Mouse (Mus musculus) MEL (cell line): Measurements from ENCODE around the gene Tbc1d9b. TPM values are rescaled to one million over a fixed set of nuclear protein-coding genes. Genes with fewer than 3 reads are reported as not detected.
A peak's percentile ranks its signal among the peaks of the same experiment; 100 is the strongest.

Experiments used
- DNase-seq: peaks from one replicate; pipeline ENCODE4 v3.0.0; 2011; ENCODE audit warnings: low read depth, low spot score
- H3K27ac ChIP-seq: 2 replicates; pipeline ENCODE4 v1.5.1; 2012; ENCODE audit warnings: low read depth, mild to moderate bottlenecking, control low read depth, low read length, moderate library complexity; ENCODE audit not compliant: control insufficient read depth
- H3K27me3 ChIP-seq, 2 experiments: fragments of 150-350 bp in 1 of 2; sonication (generic) in 1 of 2; 2 replicates each; pipeline ENCODE4 v1.6.1; 2012; ENCODE audit warnings: low read length in 2 of 2, mild to moderate bottlenecking in 2 of 2, improper control_type of control experiment in 1 of 2, moderate library complexity in 1 of 2; ENCODE audit not compliant: insufficient read depth in 2 of 2, control insufficient read depth in 1 of 2
- H3K36me3 ChIP-seq, 2 experiments: 2 replicates each; pipeline ENCODE4 v1.6.1; 2012 to 2014; ENCODE audit warnings: low read length in 2 of 2, improper control_type of control experiment in 1 of 2, inconsistent platforms in 1 of 2, mild to moderate bottlenecking in 1 of 2; ENCODE audit not compliant: insufficient read depth in 2 of 2, control insufficient read depth in 1 of 2
- H3K4me1 ChIP-seq, 2 experiments: fragments of 150-350 bp in 1 of 2; sonication (generic) in 1 of 2; 2 replicates each; pipeline ENCODE4 v1.6.1; 2012; ENCODE audit warnings: low read length in 2 of 2, improper control_type of control experiment in 1 of 2, mild to moderate bottlenecking in 1 of 2; ENCODE audit not compliant: insufficient read depth in 2 of 2, control insufficient read depth in 1 of 2
- H3K4me3 ChIP-seq, 2 experiments: fragments of 150-350 bp in 1 of 2; sonication (generic) in 1 of 2; 2 replicates each; pipeline ENCODE4 v1.5.1; 2012; ENCODE audit warnings: low read depth in 2 of 2, low read length in 2 of 2, mild to moderate bottlenecking in 2 of 2, moderate library complexity in 2 of 2, control low read depth in 1 of 2, improper control_type of control experiment in 1 of 2; ENCODE audit not compliant: control insufficient read depth in 1 of 2, insufficient read depth in 1 of 2
- H3K79me2 ChIP-seq: 2 replicates; pipeline ENCODE4 v1.6.1; 2012; ENCODE audit warnings: mild to moderate bottlenecking, low read length, moderate library complexity; ENCODE audit not compliant: control insufficient read depth, poor library complexity, insufficient read depth
- H3K9ac ChIP-seq: 2 replicates; pipeline ENCODE4 v1.6.1; 2012; ENCODE audit warnings: low read depth, mild to moderate bottlenecking, control low read depth, low read length, moderate library complexity; ENCODE audit not compliant: control insufficient read depth, poor library complexity, severe bottlenecking
- H3K9me3 ChIP-seq: fragments of 150-350 bp; sonication (generic); replicated peaks from 2 replicates; pipeline ENCODE4 v1.6.1; 2012; ENCODE audit warnings: mild to moderate bottlenecking, low read length, improper control_type of control experiment, moderate library complexity; ENCODE audit not compliant: insufficient read depth
- BHLHE40 ChIP-seq: IDR thresholded peaks from 2 replicates; pipeline ENCODE4 v1.6.1; 2012; ENCODE audit warnings: low read depth, mild to moderate bottlenecking, inconsistent platforms, low read length, improper control_type of control experiment, borderline replicate concordance
- CHD1 ChIP-seq: IDR thresholded peaks from 2 replicates; pipeline ENCODE4 v1.6.1; 2012; ENCODE audit warnings: low read depth, mild to moderate bottlenecking, inconsistent platforms, low read length, improper control_type of control experiment
- CTCF ChIP-seq, 3 experiments: IDR thresholded peaks in 2 of 3; conservative IDR thresholded peaks in 1 of 3; 2 replicates each; pipeline ENCODE4 v1.5.1; 2011 to 2012; ENCODE audit warnings: low read length in 3 of 3, low read depth in 2 of 3, mild to moderate bottlenecking in 2 of 3, improper control_type of control experiment in 1 of 3, inconsistent platforms in 1 of 3, mixed read lengths in 1 of 3, moderate library complexity in 1 of 3; ENCODE audit not compliant: control insufficient read depth in 1 of 3, insufficient read depth in 1 of 3, poor library complexity in 1 of 3, severe bottlenecking in 1 of 3
- EP300 ChIP-seq, 2 experiments: IDR thresholded peaks; 2 replicates each; pipeline ENCODE4 v1.6.1; 2011; ENCODE audit warnings: improper control_type of control experiment in 2 of 2, low read length in 2 of 2, low read depth in 1 of 2, mild to moderate bottlenecking in 1 of 2
- ETS1 ChIP-seq: IDR thresholded peaks from 2 replicates; pipeline ENCODE4 v1.6.1; 2012; ENCODE audit warnings: low read depth, mild to moderate bottlenecking, inconsistent platforms, low read length, improper control_type of control experiment, moderate library complexity
- GABPA ChIP-seq: IDR thresholded peaks from 2 replicates; pipeline ENCODE4 v1.6.1; 2012; ENCODE audit warnings: low read depth, mild to moderate bottlenecking, inconsistent platforms, low read length, improper control_type of control experiment, moderate library complexity
- GATA1 ChIP-seq: IDR thresholded peaks from 2 replicates; pipeline ENCODE4 v1.6.1; 2011; ENCODE audit warnings: low read depth, low read length, improper control_type of control experiment
- KAT2A ChIP-seq: conservative IDR thresholded peaks from 2 replicates; pipeline ENCODE4 v1.6.1; 2012; ENCODE audit warnings: low read depth, low read length, improper control_type of control experiment, inconsistent platforms
- MAFK ChIP-seq: IDR thresholded peaks from 2 replicates; pipeline ENCODE4 v1.6.1; 2011; ENCODE audit warnings: low read depth, mild to moderate bottlenecking, low read length, improper control_type of control experiment, borderline replicate concordance
- MAX ChIP-seq: IDR thresholded peaks from 2 replicates; pipeline ENCODE4 v1.6.1; 2011; ENCODE audit warnings: low read length, improper control_type of control experiment
- MEF2A ChIP-seq: IDR thresholded peaks from 2 replicates; pipeline ENCODE4 v1.6.1; 2014; ENCODE audit warnings: low read depth, mild to moderate bottlenecking, inconsistent platforms, low read length, improper control_type of control experiment; ENCODE audit not compliant: poor library complexity, insufficient replicate concordance, severe bottlenecking; ENCODE audit errors: extremely low read depth
- MXI1 ChIP-seq: IDR thresholded peaks from 2 replicates; pipeline ENCODE4 v1.6.1; 2011; ENCODE audit warnings: mild to moderate bottlenecking, low read depth, low read length, improper control_type of control experiment
- MYB ChIP-seq: IDR thresholded peaks from 2 replicates; pipeline ENCODE4 v1.6.1; 2011; ENCODE audit warnings: mild to moderate bottlenecking, low read depth, low read length, improper control_type of control experiment
- MYC ChIP-seq: IDR thresholded peaks from 2 replicates; pipeline ENCODE4 v1.6.1; 2011; ENCODE audit warnings: low read depth, mild to moderate bottlenecking, low read length, improper control_type of control experiment, moderate library complexity
- POLR2A ChIP-seq, 2 experiments: IDR thresholded peaks; 2 replicates each; pipeline ENCODE4 v1.6.1; 2011 to 2012; ENCODE audit warnings: low read length in 2 of 2, mild to moderate bottlenecking in 2 of 2, control low read depth in 1 of 2, improper control_type of control experiment in 1 of 2, low read depth in 1 of 2, moderate library complexity in 1 of 2; ENCODE audit not compliant: control insufficient read depth in 1 of 2, insufficient read depth in 1 of 2, poor library complexity in 1 of 2
- RCOR1 ChIP-seq: IDR thresholded peaks from 2 replicates; pipeline ENCODE4 v1.6.1; 2012; ENCODE audit warnings: low read depth, mild to moderate bottlenecking, inconsistent platforms, low read length, improper control_type of control experiment
- SIN3A ChIP-seq: IDR thresholded peaks from 2 replicates; pipeline ENCODE4 v1.6.1; 2012; ENCODE audit warnings: low read length, improper control_type of control experiment, inconsistent platforms
- SMC3 ChIP-seq: IDR thresholded peaks from 2 replicates; pipeline ENCODE4 v1.6.1; 2011; ENCODE audit warnings: low read depth, low read length, improper control_type of control experiment
- polyA plus RNA-seq, 2 experiments: library from polyadenylated mRNA; stranded (reverse) in 1 of 2; unstranded in 1 of 2; fragments of >175 nt in 1 of 2; fragments of >200 nt in 1 of 2; gene quantifications; 2 replicates each; pipeline versions ENCODE4 v1.2.1 to v1.2.4; 2012; ENCODE audit warnings: low replicate concordance in 2 of 2, low read depth in 1 of 2; ENCODE audit not compliant: insufficient read length in 2 of 2, insufficient read depth in 1 of 2, missing spikeins in 1 of 2
- total RNA-seq: library from RNA; depleted of rRNA; stranded (reverse); fragments of 300-350 nt; gene quantifications from 2 replicates; pipeline ENCODE4 v1.2.3, GENCODE M21; 2012

Tbc1d9b gene
- total and polyA plus RNA-seq, 3 experiments, result 18.6 to 32.5 TPM; not detected in 1

- no peaks in the 10 kb centered on the region for H3K9me3 ChIP-seq
- no peak overlapping the region for H3K4me3 ChIP-seq
- H3K27ac ChIP-seq, result no peak overlapping the region
- no peaks in the 10 kb centered on the region for H3K79me2 ChIP-seq
- no peak for DNase-seq
- TF ChIP-seq SMC3 (no peak), MAFK (no peak), CHD1 (no peak), MEF2A (no peak), ETS1 (no peak), BHLHE40 (no peak), MAX (no peak), POLR2A (IDR thresholded peaks at IDR 0.05; ENCODE audit: control insufficient read depth in 1 of 2, insufficient read depth in 1 of 2, low read depth in 1 of 2, low read length in 2 of 2, poor library complexity in 1 of 2) (no peak), MYC (no peak), MXI1 (no peak)
- TF ChIP-seq, all 39 proteins: peak for 0
- peaks cover 0 to 5% of the 10 kb centered on the region in 2 experiments; a peak in 2 of 4 replicates for H3K36me3 ChIP-seq
- H3K4me1 ChIP-seq, result peaks cover 12 to 13% of the 10 kb centered on the region in 2 experiments
- no peaks in the 10 kb centered on the region for H3K27me3 ChIP-seq
- H3K9ac ChIP-seq, result no peak overlapping the region
Measured at GRCm38 (mm10) chr11:50180478-50181231, 49.5 kb downstream of the Tbc1d9b start.

- no peaks in the 10 kb centered on the region for H3K9me3 ChIP-seq
- H3K27ac ChIP-seq, result no peak overlapping the region
- TF ChIP-seq MEF2A (no peak), RCOR1 (no peak), BHLHE40 (no peak), KAT2A (no peak), GATA1 (no peak), EP300 (IDR thresholded peaks at IDR 0.05; ENCODE audit: low read depth in 1 of 2, low read length in 2 of 2) (0 out of 4 replicates have a peak, but pooled peaks of 1 of the 2 experiments have one; percentile 19), CTCF (IDR thresholded peaks at IDR 0.05 in 2 of 3, conservative IDR thresholded peaks at IDR 0.05 in 1 of 3; ENCODE audit: control insufficient read depth in 1 of 3, insufficient read depth in 1 of 3, low read depth in 2 of 3, low read length in 3 of 3, poor library complexity in 1 of 3, severe bottlenecking in 1 of 3) (no peak), GABPA (peak; percentile 42; the same call in 1 of the 2 replicates), SIN3A (no peak), MYB (no peak)
- no peaks in the 10 kb centered on the region for H3K79me2 ChIP-seq
- H3K27me3 ChIP-seq, result no peaks in the 10 kb centered on the region
- no peak overlapping the region for H3K4me3 ChIP-seq
- no peak for DNase-seq
- H3K36me3 ChIP-seq, result peaks cover 0 to 2% of the 10 kb centered on the region in 2 experiments; a peak in 1 of 4 replicates
- H3K4me1 ChIP-seq, result peaks cover 9 to 12% of the 10 kb centered on the region in 2 experiments
- H3K9ac ChIP-seq, result no peak overlapping the region
Measured at GRCm38 (mm10) chr11:50182702-50183101, 51.5 kb downstream of the Tbc1d9b start.
